Mouse (Mus musculus): ENCODE results near the gene Kdm2b. TPM values are rescaled to one million over a fixed set of nuclear protein-coding genes. Genes with fewer than 3 reads are reported as not detected.

Kdm2b gene
- total RNA-seq, 2 experiments from 2014 or later: 26.0 to 31.7 TPM

GRCm38 (mm10) chr5:122898963-122899776 is 90.5 kb downstream of the Kdm2b start:
- peak in 1 of 2 experiments; percentile 36 for DNase-seq (ENCODE audit: low spot score in 2 of 2)

DNA sequence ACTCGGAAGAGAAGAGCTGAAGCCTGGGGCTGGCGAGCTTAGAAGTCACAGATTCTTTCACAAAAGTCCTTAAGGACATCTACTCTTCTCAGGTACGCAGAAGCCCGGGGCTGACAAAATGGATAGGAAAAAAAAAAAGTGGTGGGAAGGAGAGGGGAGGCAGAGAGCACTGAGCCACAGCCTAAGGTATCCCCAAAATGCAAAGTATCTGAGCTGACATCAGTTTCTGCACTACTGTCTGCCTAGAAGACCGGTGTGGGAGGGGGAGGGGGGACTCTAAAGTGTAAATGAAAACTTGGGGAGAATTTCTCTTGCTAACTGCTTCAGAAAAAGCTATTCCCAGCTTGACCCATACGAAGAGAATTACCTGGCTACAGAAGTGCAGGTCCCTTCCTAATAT is 91.5 kb downstream of the Kdm2b start:
- DNase-seq (ENCODE audit: low spot score in 2 of 2): no peak

GRCm38 (mm10) chr5:122894821-122895220 is 94.8 kb downstream of the Kdm2b start:
- no peak for DNase-seq (ENCODE audit: low spot score in 2 of 2)

DNA sequence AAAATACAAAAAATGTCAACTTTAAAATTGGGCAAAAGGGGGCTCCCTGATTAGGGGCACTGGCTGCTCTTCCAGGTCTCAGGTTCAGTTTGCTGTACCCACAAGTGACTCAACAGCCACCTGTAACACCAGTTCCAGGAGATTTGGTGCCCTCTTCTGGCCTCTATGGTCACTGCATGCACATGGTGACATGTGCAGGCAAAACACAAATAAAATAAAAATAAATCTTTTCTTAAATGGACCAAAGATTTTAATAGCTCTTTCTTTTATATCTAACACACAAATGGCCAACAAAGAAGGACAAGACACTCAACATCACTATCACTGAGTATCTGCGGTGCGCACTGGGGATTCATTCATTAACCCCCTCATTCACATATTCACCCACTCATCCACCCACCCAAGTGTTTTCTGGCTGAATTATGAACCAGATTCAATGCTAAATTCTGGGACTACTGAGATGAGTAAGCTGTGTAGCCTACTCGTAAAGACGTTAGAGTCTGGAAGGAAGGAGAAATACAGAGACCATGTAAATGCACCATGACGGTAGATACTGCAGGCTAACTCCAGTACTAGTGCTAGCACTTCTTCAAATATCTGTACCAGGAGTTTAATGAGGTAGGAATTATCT is 95.5 kb downstream of the Kdm2b start:
- no peak for DNase-seq (ENCODE audit: low spot score in 2 of 2)

DNA sequence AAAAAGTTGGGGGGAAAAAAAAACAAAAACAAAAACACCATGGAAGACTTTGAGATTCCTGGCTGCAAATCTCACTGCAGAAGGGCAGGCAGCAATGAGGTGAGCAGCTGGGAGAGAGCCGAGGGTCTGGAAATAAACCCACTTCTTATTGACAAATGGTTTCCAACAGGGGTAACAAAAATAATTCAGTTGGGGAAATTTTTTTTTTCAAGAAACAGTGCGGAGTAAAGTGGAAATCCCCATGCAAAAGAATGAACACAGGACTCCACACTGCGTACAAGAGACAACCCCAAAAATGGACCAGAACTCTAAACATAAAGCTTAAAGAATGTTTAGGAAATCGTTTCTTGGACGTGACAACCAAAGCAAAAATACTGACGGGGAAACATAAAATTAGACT is 96.4 kb downstream of the Kdm2b start:
- no peak for DNase-seq (ENCODE audit: low spot score in 2 of 2)

GRCm38 (mm10) chr5:122890396-122890795 is 99.2 kb downstream of the Kdm2b start:
- DNase-seq (ENCODE audit: low spot score in 2 of 2): no peak

DNA sequence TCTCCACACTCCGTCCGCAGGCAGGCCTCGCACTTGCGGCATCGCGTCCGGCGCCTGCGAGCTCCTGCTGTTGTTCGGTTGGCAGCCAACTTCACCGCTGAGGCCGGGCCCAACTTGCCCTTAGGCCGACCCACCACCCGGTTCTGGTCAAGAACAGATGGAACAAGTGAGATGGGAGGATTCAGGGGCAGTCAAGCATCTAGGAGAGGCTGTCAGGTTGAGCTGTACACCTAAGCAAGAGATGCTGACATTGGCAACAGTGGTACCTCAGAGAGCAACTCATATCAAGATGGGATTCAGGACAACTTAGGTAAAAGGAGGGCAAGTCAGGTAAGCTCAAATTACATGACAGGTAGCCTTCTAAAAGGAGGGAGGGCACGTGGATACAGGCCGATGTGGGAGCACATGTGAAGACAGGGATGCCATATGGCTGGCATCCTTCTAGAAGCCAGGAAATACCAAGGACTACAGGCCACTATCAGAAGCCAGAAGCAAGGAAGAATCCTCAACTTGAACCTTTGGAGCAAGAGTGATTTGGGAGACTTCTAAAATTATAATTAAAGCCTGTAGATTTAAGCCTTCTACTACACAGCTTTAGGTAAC is 100.9 kb downstream of the Kdm2b start:
- no peak for DNase-seq (ENCODE audit: low spot score in 2 of 2)

DNA sequence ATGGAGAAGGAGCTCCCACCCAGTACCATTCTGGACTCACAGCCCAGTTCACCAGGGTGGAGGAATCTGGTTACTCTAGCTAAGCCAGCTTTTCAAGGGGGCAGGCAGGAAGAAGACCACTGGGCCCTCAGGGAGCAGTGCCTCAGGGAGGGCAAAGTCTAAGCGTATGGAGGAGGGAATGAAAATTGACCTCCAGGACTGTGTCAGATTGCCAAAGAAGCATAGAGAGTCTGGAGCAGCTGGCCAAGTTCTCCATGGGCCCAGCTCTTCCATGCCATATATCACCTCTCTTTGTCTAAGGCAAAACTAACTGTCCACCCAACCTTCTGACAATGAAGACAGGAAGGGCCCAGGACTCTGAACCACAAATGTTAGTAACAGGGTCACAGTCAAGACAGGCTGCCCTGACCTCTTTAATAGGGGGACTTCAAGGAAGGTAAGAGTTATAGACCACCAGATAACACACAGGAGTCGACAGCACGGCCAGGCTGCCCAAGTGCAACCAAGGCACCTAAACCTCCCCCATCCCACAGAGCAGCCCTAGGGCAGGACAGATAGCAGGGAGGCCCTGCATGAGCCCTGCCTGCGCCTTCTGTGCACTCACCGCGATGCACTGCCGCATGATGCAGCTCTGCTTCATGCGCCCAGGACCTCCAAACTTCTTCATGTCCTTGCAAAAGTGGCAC is 101.6 kb downstream of the Kdm2b start:
- DNase-seq (ENCODE audit: low spot score in 2 of 2): no peak

- no peak for DNase-seq (ENCODE audit: low spot score in 2 of 2)
These were observed 102.6 kb downstream of the Kdm2b start for GRCm38 (mm10) chr5:122887033-122887432.

DNA sequence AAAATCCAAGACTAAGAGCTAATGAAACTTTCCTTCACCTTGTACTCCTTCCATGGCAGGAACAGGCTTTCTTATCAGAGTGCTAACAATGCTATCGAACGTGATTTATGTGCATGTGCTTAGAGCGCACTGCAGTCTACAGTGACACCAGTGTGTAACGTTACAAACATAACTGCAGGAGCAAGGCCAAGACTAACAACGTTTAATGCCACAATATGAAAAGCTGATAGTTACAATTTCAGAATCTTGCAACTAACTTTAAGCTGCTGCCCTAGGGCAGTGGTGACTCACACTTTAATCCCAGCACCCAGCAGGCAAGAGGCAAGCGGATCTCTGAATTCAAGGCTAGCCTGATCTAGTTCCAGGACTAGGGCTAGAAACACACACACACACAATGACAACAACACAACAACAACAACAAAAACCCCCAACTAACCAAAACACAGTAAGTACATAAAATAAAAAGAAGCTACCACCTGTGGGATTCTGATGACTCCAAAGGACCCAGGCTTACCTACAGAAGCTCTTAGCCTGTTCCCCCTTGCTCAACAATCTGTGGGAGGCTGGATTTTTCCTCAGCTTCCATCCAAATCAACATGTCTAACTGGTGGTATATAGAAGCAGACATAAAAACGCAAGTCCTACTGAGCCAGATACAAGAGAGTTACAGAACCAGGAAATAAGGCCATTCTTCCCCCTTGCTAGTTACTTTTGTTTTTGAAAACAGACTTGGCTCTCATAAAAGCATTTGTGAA is 104.9 kb downstream of the Kdm2b start:
- DNase-seq (ENCODE audit: low spot score in 2 of 2): no peak

DNA sequence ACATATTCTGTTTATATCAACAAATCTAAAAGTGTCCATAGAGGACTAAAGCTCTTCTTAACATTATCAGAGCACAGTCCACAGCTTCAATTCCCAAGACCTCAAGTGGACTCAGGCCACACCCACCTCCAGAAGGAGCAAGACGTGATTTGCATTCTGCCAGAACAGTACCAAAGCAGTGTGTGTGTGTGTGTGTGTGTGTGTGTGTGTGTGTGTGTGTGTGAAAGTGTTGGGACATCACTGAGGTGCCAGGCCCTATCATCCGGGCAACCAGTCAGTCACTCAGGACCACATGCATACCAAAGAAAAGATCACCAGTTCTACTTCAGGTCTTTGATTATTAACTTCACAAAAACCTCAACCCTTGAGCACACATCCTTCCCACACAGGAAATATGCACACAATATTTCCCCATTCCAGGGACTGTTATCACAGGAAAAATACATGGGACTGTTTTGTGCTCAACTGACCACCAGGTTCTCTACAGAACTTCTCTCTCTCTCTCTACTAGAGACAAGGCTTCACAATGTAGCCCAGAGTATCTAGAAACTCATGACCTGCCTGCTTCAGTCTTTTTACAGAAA is 105.9 kb downstream of the Kdm2b start:
- no peak for DNase-seq (ENCODE audit: low spot score in 2 of 2)

GRCm38 (mm10) chr5:122883237-122883636 is 106.4 kb downstream of the Kdm2b start:
- no peak for DNase-seq (ENCODE audit: low spot score in 2 of 2)

GRCm38 (mm10) chr5:122882256-122883050 is 107.2 kb downstream of the Kdm2b start:
- no peak for DNase-seq (ENCODE audit: low spot score in 2 of 2)

DNA sequence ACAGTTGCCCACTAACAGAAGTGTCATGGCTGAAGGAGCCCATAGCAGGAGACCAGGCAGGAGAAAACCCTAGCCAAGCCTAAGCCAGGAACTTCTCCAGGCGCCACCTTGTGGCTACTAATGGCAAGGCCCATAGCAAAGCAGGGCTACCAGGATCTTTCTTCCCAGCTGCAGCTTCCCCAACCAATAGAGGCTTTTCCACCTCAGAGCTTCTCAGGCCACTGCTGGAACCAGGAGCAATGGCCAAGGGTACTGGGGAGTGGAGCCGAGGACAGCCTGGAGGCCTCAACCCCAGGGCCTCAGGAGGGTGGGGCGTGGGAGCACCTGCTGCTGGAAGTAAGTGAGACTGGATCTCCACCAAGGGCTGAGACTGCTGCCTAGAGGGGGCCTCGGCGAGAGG is 108.3 kb downstream of the Kdm2b start:
- DNase-seq (ENCODE audit: low spot score in 2 of 2): peak in 1 of 2 experiments; percentile 63

GRCm38 (mm10) chr5:122880241-122880980 is 109.2 kb downstream of the Kdm2b start:
- no peak for DNase-seq (ENCODE audit: low spot score in 2 of 2)

DNA sequence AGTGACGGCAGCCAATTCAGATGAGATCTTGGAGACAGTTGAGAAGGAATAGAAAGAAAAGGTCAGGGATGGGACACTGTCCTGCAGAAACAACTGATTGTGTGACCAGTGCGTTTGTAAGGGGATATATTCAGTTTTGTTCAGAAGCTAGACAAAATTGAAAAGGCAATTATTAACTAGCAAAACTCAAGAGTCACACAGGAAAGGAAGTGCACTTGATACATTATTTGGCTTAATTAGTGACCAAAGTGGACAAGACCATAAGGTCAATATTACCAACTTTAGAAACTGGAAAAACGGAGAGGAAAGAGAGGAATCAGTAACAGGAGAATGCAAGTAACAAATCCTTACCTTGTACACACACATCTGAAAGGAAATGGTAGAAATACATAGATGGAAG is 113.0 kb downstream of the Kdm2b start:
- no peak for DNase-seq (ENCODE audit: low spot score in 2 of 2)

DNA sequence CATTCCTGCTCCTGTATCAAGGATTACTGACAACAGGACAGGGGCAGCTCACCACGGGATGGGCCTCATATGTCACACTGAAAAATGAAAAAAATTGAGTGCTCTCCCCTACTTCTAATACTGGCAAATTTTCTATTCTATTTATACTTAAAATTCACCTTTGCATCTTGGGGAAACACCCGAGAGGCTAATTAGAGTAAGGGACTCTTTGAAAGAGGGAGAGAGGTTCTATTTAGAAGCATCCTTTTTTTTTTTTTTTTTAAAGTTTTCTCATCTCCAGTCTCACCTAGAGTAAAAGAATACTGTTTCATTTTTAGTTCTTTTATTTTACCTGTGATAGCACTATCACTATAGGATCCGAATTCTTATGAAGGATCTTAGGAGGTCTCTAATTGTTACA is 115.3 kb downstream of the Kdm2b start:
- DNase-seq (ENCODE audit: low spot score in 2 of 2): no peak

DNA sequence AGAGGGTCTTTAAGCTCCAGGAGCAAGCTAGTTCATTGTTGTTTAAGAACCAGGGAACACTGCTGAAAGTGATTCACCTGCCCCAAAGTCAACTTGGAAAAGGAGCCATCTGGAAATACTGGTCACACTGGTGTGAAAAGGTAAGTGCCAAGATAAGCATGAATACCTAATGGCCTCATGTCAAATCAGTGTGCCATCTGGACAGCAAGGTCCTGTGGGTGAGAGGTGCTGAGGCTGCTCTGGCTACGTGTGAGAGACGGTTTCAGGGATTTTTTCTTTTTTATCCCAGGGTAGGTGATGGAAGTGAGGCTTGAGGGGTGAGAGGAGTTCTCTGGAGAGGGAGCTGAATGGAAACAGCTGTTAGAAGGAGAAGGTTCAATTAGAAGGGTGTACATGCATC is 116.0 kb downstream of the Kdm2b start:
- no peak for DNase-seq (ENCODE audit: low spot score in 2 of 2)

DNA sequence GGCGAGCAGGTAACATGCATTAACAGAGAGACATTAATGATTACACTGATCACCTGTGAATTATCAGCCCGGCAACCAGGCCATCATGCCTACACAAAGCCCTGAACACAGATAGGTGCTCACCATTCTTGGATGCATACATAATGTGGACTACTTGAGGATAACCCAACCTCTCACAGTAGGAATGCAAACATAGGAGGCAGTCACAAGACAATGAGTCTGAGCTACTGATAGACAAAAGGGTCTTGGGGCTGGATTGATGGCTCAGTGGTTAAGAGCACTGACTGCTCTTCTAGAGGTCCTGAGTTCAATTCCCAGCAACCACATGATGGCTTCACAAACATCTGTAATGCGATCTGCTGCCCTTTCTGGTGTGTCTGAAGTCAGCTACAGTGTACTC is 117.0 kb downstream of the Kdm2b start:
- no peak for DNase-seq (ENCODE audit: low spot score in 2 of 2)
